Mouse (Mus musculus): ENCODE data around the gene Gpr173. TPM values are rescaled to one million over a fixed set of nuclear protein-coding genes. Genes with fewer than 3 reads are reported as not detected.
A peak's percentile ranks its signal among the peaks of the same experiment; 100 is the strongest.
"Not testable (repeated sequence)": the region's sequence is repeated elsewhere in the genome, so short reads cannot be mapped to it uniquely, and the experiment has no call there.

Gpr173 gene
- total RNA-seq (2021), result 2.7 and 3.1 TPM in 2 replicates
- long read RNA-seq, experiment 1, partial matches to known transcripts, result 0 of 1 reads
- long read RNA-seq, experiment 1, other reads (novel, unspliced or antisense), result 1 of 1 reads
- long read RNA-seq, experiment 2, partial matches to known transcripts, result 0 of 1 reads
- long read RNA-seq, experiment 2, other reads (novel, unspliced or antisense), result 1 of 1 reads

DNA sequence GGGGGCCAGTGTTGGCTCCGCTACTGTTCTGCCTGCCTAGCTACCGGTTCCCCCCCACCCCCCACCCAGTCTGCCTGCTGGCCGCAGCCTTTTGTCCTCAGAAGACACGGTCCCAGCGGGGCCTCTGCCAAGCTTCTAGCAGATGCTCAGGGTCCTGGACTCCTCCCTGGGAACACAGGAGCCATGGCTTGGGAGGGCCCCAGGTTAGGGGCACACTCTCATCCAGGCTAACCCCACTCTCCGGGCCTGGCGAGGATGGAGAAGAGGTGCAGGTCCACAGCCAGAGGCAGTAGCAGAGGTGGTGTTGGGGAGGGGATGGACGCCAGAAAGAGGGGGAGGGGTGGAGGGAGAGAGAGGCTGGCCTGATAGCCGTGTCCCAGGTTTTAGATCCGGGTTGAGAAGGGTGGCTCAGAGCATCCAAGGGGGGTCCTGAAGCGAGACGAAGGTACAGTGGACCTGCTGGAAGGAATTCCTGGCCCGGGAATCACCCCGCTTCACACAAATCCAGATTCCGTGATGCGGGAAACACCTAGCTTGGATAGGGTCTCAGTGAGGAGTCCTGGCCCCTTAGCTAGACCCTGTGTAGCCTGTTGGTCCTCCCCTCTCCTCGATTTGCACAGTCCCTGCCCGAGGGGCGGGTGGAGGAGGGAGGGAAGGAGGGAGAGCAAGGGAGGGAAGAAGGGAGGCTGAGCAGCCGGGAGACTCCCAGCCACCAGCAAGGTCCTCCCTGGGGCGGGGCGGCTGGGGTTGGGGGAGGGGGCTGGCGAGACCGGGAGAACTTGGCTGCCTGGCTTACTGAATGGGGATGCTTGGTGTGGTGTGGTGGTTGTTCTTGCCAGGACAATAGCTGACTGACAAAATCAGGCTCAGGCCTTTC, at the start of gene Gpr173:
TSS of gene Gpr173 (minus strand) at position 308 of the 877 bp plus-strand sequence.
- DNase-seq, result peak; percentile 64

DNA sequence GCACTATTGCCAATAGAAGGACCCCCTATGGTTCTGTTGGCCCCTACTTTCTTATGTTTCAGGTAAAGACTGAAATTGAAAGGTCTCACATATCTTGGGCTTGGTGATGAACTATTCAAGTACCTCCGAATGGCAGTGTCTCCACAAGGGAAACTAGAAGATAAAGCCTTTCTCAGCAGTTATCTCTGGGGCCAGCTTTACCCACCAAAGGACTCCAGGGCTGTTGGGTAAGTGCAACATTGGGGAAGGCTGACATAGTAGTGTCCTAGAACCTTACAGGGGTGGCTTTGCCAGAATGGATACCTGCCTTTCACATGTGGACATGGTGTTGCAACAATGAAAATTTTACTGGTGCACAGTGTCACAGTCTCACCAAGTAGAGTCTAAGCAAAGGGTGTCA, 34.7 kb upstream of the Gpr173 start:
- no peak for DNase-seq

DNA sequence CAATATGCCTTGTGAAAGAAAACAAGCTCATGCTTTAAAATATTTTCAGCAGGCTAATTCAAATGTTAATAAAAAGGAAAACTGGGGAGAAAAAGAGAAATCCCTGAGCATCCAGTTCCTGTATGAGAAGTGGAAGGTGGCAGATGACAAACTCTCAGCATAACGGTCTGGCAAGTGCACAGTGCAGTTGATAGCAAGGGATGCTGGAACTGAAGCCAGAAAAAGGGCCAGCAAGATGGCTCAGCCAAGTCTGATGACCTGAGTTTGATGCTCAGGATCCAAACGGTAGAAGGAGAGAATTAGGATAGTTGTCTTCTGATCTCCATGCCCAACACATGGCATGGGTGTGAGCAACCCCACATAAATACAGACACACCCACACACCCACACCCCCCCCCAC, 31.6 kb upstream of the Gpr173 start:
- no peak for DNase-seq

DNA sequence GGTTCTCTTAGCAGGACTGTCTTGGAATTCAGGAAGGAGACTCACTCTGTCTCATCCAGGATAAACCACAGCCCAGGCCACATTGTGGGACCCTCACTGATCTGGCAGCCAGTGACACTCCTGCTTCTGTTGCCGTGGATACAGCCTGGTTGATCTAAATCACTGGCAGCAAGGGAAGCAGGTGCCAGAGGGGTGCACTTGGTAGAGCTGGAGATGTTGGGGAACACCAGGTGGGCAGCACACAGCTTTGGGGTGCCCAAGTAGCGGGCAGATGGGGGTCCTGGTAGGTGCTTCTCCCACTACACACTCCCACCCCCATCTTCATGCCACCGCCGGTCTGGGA, 479 bp downstream of the Gpr173 start:
- no peak for DNase-seq

DNA sequence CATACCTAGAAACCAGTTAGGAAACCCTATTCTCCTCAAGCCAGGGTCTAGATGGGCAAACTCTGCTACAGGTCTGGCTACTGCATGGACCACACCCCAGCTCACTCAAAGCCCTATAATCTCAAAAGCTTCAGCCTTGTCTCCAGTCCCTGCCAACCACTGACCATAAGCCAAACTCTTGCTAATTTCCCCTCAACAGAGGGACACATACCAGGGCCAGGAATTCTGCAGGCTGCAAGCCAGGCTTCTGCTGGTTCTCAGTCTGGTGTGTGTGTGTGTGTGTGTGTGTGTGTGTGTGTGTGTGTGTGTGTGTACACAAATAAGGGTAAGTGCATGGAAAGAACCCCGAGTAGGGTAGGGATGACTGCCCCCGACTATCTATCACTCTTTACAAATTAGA, 2.1 kb downstream of the Gpr173 start:
- DNase-seq, result no peak

DNA sequence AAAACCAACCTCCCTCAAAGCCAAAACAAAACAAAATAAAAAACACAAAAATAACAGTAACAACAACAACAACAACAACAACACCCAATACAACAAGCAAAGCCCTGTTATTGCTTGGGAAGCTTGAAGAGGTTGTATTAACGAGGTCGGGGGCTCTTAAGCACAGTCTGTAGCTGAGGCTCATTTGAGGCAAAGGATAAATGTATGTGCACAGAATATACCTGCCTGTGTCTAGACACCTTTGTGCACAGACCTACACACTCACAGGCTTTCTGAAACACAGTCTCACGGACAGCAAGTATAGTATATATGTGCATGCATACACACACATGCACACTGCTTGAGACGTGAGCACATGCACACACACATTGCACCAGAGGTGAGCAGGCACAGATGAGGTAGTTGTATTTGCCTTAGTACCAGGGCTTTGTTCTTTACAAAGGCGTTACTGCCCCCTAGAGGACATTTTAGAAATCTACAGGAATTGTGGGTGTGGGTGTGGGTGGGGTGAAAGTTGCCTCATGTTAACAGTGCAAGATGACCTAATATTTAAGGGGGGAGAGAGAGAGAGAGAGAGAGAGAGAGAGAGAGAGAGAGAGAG, 15.9 kb downstream of the Gpr173 start:
- DNase-seq, result peak; percentile 45

DNA sequence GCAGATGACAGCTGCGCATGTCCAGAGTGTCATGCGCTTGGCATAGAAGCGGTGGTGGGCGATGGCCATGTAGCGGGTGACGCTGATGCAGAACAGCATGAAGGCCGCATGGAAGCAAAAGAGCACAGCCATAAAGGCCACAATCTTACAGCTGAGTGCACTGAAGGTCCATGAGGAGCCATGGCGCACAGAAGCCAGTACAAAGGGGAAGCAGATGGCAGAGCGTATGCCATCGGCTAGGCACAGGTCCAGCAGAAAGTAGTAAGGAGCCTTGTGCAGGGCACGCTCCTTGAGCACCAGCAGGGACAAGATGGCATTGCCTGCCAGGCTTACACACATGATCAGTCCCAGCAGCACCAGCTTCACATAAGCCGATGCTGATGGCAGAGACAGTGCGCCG, 21.5 kb downstream of the Gpr173 start:
- no peak for DNase-seq

DNA sequence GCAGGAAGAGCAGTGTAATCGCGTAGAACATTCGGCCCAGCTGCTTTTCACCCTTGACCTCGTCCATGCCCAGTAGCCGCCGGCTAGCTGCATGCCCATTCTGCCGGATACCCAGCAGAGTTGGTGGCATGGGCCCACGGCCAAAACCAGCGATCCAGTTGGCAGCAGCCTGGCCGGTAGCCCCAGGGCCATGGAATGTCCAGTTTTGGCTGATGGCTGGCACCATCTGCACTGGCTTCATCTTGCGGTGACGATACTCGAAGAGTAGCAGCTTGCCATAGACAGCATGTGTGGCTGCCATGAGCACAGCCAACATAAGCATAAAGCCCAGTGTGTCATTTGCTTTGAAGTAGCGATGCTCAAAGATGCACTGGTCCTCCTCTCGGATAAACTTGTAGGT, 21.9 kb downstream of the Gpr173 start:
- DNase-seq, result no peak

DNA sequence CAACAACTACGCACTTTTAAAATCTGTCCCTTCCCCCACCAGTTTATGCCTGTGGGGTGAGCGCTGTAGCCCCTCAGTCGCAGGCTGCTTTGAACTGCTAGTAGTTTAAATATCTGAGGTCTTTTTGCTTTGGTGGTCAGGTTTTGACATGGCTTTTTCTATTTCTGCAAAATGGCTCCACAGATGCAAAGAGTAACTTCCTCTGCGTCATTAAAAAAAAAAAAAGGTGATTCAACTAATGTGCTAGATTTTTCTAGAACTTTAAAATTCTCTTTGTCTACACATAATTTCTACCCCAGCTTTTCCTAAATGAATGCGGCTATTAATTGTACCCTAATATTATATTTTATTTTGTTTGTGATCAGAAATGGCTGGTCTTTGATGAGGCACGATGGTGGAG, 25.6 kb downstream of the Gpr173 start:
- DNase-seq, result no peak

DNA sequence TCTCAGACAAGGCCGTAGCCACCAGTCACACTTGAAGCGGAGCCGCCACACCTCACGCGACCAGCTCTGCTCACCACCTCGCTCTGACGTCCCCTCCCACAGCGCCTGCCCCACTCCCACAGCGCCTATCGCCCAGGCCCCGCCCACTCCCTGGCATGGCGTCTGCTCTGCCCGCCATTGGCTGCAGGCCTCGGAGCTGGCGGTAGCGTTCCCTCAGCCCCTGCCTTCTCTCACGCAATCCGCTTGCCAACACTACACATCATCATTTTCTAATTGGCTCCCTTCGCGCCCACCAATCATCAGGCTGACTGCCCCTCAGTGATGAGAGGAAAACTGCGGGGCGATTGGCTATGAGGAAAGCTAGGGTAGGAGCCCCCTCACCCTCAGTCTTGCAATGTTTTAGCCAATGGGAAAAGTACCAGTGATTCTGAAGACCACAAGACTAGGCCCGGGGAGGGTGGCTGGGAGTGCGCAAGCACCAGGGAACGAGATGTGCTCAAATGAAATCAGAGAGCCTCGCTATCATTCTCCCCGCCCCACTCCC, 26.1 kb downstream of the Gpr173 start, which contains the start of gene Tspyl2:
TSS of gene Tspyl2 (minus strand) at position 68 of the 544 bp plus-strand sequence.
- DNase-seq, result peak; percentile 95

DNA sequence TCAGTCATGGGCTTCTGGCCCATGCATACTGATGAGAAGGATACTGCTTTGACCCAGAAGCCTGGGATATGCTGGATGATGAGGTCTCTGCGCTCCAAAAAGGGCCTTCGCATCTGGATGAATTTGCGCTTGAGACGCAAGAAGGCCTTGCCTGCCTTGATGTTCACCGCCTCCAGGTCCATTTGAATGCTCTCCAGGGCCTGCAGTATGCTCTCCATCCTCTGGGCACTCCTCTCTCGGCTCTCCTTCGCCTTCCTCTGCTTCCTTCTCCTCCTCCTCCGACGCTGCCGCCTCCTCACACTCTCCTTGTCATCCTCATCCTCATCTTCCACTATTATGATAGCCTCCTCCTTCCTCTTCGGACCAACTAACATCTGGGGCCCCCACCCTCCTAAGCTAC, 27.0 kb downstream of the Gpr173 start:
- DNase-seq, result peak; percentile 19

DNA sequence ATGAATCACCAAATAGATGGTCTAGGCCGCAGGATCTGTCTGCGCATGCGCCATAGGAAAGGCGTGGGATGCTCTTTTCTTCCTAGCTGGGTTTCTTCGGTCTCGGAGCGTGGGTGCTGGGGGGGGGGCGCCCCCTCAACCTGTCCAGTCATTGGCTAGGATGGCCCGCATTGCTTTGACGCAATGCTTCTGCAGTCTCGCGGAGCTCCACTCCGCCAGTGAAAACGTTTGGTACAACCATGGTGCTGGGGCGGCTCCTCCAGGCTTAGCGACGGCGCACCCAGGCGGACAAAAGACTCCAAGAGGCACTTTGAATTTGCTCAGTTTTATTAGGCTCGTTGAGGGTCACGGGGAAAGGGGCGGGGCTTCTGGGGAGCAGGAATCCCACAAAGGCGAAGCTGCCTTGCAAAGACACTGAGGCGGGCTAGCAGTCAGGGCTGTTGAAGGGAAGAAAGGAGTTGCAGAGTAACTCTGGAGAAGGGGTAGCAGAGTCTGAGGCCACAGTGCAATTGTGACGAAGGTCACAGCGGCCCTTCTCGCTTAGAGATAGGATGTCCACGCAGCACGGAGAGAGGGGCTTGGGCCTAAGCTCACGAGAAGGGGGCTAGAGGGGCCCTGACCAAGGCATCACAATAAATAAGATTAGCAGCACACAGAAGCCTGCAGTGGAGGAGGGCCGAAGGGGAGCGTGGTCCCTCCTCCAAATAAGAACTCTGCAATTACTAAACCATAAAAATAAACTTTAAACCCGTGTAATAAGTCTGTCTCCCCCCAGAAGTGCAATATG, 31.8 kb downstream of the Gpr173 start:
- DNase-seq, result peak; percentile 92

DNA sequence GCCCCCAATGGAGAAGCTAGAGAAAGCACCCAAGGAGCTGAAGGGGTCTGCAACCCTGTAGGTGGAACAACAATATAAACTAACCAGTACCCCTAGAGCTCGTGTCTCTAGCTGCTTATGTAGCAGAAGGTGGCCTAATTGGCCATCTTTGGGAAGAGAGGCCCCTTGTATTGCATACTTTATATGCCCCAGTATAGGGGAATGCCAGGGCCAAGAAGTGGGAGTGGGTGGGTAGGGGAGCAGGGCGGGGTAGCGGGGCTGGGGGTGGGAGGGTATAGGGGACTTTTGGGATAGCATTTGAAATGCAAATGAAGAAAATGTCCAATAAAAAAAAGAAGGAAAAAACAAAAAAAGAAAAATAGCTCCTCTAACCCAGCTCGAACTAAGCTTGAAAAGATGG, 32.4 kb downstream of the Gpr173 start:
- DNase-seq, result not testable (repeated sequence)

DNA sequence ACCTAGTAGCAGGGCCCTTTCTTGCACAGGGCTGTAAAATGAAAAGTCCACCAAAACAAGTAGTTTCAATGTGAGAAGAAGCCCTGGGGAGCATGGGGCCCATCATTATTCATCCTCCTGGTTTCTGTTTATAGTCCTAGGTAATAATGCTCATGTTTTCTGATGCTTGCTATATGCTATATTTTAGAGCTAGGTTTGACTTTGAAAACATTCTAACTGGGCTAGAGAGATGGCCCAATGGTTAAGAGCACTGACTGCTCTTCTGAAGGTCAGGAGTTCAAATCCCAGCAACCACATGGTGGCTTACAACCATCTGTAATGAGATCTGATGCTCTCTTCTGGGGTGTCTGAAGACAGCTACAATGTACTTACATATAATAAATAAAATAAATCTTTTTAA, 39.1 kb downstream of the Gpr173 start:
- not testable (repeated sequence) for DNase-seq

DNA sequence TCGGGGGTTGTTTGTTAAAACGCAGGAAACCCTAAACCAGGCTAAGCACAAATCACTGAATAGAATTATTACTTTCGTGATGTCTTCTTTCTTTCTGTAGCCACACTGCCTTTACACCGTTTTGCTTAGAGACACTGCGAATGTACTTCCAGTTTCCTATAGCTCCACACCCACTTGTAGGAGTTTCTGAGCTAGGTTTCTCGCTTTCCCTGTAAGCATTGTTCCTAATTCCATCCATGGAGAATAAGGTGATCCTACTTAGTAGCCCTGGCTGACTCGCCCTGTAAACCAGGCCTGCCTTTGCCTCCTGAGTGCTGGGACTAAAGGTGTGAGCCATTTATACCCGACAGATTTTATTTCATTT, 40.8 kb downstream of the Gpr173 start:
- DNase-seq, result no peak

DNA sequence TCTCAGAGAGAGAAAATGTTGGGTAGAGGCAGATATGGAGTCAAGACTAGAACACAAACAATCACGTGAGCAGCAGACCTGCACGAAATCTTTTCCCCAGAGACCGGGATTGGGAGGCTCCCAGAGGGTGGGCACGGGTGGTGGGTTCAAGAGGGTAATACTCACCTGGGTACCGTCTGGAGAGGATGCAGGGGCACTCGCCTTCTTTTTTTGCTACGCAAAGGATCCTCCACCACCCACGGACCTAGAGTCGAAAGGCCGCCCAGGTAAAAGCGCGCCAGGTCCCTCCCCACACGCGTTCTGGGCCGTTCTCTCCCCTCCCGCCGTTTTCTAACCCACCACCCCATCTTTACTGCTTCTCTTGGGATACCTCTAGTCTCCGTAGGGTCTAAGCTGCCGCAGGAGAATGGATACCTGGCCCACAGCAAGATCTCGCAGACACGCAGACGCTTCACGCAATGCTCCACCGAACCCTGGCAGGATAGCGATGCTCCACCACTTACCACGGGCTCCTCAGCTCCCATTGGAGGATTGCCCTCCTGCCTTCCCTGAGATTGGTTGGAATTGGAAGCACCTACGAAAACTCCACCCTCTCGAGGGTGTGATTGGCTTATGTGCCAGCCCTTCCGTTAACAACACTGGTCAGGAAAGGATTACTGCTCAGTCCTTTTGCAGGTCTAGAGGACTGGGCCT, 41.4 kb downstream of the Gpr173 start, which contains the start of gene Kantr:
TSS of gene Kantr (minus strand) at position 500 of the 693 bp plus-strand sequence.
- peak; percentile 86 for DNase-seq

DNA sequence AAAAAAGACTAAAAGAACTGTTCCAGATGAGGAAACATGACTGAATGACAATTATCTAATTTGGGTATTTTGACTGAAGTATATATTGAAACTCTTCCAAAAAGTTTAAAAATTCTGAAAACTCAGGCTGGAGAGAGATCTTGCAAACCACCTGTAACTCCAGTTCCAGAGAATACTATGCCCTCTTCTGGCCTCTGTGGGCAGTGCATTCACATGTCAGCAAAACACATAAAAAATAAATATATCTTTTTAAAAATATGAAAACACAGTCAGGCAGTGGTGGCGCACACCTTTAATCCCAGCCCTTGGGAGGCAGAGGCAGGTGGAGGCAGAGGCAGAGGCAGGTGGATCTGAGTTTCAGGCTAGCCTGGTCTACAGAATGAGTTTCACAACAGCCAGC, 44.9 kb downstream of the Gpr173 start:
- DNase-seq, result no peak

DNA sequence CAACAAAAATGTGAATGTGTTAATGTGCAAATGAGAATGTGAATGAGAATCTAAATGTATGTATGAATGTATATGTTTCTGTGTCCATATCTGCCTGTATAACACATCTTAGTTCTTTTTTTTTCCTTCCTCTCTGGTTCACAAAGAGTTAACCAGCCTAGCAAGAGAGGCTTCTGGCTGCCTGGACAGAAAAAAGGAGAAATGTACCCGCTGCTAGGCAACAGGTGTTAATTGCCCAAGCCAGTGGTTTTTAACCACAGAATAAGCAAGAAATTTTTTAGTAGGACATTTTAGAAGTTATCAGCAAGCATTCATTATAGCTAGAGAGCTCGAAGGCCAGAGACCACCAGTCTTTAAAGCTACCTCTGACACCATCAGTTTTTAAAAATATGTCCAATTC, 45.7 kb downstream of the Gpr173 start:
- no peak for DNase-seq

DNA sequence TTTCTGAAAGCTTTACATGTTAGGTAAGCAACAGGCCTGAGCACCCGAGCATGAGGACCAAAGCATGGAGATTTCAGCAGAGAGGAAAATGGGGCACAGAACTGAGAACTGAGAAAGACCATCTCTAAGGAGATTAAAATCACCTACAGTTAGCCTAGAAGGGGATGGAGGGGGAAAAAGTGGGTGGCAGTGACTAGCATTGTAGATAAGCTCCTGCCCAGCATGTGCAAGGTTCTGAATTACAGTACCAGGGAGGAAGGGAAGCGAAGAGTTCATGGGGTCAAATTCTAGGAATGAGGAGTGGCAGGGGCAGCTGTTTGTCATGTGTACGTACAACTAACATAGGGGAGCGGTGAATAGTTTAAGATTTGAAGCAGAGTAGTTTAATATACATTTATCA, 48.0 kb downstream of the Gpr173 start:
- no peak for DNase-seq

DNA sequence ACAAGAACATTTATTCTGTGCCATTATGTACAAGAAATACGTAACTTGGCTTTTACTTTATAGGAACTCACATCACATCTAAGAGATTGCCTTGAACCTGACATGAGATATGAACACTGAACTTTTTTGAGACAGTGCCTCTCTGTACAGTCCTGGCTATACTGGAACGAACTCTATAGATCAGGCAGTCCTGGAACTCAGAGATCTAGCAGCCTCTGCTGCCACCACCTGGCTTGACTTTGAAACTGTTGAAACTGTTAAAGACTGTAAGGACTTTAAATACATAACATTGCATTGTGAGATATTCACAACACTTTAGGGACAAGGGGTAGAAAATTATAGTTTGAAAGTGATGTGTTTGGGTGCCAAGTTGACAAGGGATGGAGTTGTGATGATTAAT, 60.6 kb downstream of the Gpr173 start:
- DNase-seq, result peak; percentile 57

DNA sequence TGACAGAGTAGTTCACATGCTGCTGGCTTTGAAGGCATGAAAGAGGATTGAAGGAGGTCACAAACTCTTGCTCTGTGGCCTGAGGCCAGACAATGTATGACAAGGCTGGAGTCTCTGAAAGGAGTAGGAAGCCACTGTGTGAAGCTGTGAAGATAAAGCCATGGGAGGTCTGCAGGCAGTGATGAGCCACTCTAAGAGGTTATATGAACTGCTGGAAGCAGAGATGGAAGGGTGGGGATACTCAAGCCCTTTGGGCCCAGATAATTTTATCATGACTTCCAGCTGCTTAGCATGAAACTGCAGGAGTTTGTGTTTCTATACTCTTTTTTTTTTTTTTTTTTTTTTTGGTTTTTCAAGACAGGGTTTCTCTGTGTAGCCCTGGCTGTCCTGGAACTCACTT, 61.1 kb downstream of the Gpr173 start:
- DNase-seq, result no peak

DNA sequence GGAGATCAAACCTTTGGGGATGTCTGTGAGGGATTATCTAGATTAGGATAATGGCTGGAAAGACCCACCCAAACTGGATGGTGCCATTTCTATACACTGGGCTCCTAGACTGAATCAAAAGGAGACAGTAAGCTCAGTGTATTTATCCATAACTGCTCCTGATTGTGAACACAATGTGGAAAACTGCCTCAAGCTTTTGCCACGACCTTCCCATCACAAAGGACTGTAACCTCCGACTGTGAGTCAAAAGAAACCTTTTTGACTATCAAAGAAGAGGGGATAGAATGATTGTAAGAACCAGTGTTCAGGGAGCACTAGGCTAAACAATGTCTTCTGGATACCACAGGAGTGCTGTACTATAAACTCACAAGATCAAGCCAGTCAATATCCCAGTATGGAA, 62.3 kb downstream of the Gpr173 start:
- DNase-seq, result no peak
